Mouse (Mus musculus): Measurements from ENCODE around the gene Gm8271.
"Not testable (repeated sequence)": the region's sequence is repeated elsewhere in the genome, so short reads cannot be mapped to it uniquely, and the experiment has no call there.

Gm8271 gene

DNA sequence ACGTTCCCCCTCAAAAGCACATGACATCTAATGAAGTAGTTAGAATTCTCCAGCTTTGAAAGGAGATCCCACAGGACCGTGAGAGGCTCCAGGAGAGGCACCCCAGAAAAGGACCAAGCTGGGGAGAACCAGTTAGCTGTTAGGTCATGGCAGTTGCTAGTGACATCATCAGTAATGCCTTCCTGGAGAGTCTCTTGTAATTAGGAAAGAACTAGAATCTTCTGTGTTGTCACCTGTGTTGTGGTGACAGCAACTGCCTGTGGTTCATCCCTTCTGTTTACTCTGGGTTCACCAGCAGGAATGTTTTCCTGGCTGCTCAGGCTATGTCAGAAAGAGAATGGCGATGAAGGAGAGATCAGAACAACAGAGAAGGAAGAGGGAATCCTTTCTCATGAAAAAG lies at the start of gene Gm8271:
TSS of gene Gm8271 (plus strand) at position 301 of the 400 bp plus-strand sequence.
- DNase-seq (ENCODE audit: low read depth): not testable (repeated sequence)

- not testable (repeated sequence) for DNase-seq (ENCODE audit: low read depth)
Measured at GRCm38 (mm10) chr14:5164235-5164634, 21.4 kb upstream of the Gm8271 start, which contains the start of gene Gm3317. Gene Gm3317 (plus strand): TSS chr14:5164535.
